Comparison of ENCODE assay signal across 9 mouse cellular contexts in the genomic region with DNA sequence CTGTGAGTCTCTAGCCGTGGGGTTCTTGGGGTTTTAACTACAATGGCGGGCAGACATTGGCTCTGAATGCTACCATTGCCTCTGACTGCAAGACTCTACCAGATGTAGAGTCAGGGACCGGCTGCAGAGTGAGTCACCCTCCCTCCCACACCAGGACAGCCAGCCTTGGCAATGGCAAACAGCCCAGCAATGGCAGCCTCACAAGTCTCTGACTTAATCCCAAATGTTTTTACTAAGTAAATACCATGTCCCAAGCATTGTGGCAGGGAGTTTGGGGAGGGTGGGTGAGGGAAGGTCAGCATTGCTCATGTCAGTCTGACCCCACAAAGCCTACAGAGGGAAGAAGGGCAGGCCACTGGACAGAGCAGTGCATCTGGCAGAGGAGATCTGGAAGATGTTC. TPM values are rescaled to one million over a fixed set of nuclear protein-coding genes. Genes with fewer than 3 reads are reported as not detected.
A peak's percentile ranks its signal among the peaks of the same experiment; 100 is the strongest.
DNase-seq lines count a peak whose midpoint lies in the region; ATAC-seq lines count a peak whose summit lies in the region.
"Had no signal": no experiment of that assay in that cellular context is flagged by ENCODE, and none has a peak within 500 bp of the region (broad histone marks: within the 10 kb centered on the region; RNA-seq: fewer than 3 reads in every experiment).

No protein-coding gene starts in this region.

- DNase-seq in frontal cortex, postnatal 36 days (ENCODE audit: low spot score in 2 of 2): no peak
- DNase-seq in ovary, postnatal 36 days (ENCODE audit: low spot score): peak; percentile 56
- no peak for DNase-seq in ovary, postnatal 14 days (ENCODE audit: low spot score)
- DNase-seq in gonadal fat pad, adult 2 months (ENCODE audit: low read depth): peak; percentile 54
- peak; percentile 69 for DNase-seq in skeletal muscle tissue, adult 2 months (ENCODE audit: low read depth, low spot score)
- DNase-seq in cerebellum, postnatal 10 days: no peak
- DNase-seq in cerebellum, adult 11-12 months: no peak
- DNase-seq: cerebellum, postnatal 14 days had no signal

- peak; percentile 79; the same call in 1 of the 2 replicates for ATAC-seq in frontal cortex, adult (ENCODE audit: low TSS enrichment)

RNA-seq across cellular contexts. Expression of gene Uvrag, which starts 55.7 kb away (rescaled TPM):
- polyA plus RNA-seq in gonadal fat pad, adult 2 months (2012; rRNA removed): 13.4 and 21.5 TPM in 2 replicates

Comparison
In these comparisons a context has a peak if more than half of its experiments do, and no peak if none do; other contexts are left out.
1. DNase-seq: peak in ovary, postnatal 36 days (single experiment), gonadal fat pad, adult 2 months (single experiment) and skeletal muscle tissue, adult 2 months (single experiment); none in frontal cortex, postnatal 36 days (0 of 2), ovary, postnatal 14 days (single experiment), cerebellum, postnatal 10 days (0 of 2) and cerebellum, adult 11-12 months (single experiment).